Mouse (Mus musculus) layer of hippocampus, adult 11-12 months (tissue): ENCODE results near the gene Tpx2.

Source experiments
- DNase-seq: peaks from one replicate; pipeline ENCODE4 v3.0.0; 2022; ENCODE audit warnings: low spot score

Gene Tpx2

GRCm38 (mm10) chr2:152820369-152820768 lies 27.4 kb upstream of the Tpx2 start:
- DNase-seq = peak; percentile 75

- peak; percentile 7 for DNase-seq
Observed at GRCm38 (mm10) chr2:152821023-152821422, 26.7 kb upstream of the Tpx2 start.

GRCm38 (mm10) chr2:152821566-152821965 lies 26.2 kb upstream of the Tpx2 start:
- DNase-seq = no peak

GRCm38 (mm10) chr2:152823770-152824169 lies 24.0 kb upstream of the Tpx2 start:
- DNase-seq = no peak

- no peak for DNase-seq
Observed at GRCm38 (mm10) chr2:152824438-152825167, 23.2 kb upstream of the Tpx2 start.

- DNase-seq = no peak
Observed at GRCm38 (mm10) chr2:152825168-152825697, 22.5 kb upstream of the Tpx2 start.

- DNase-seq = no peak
Observed at GRCm38 (mm10) chr2:152825713-152826112, 22.1 kb upstream of the Tpx2 start.

- DNase-seq = peak; percentile 7
Observed at GRCm38 (mm10) chr2:152826481-152826880, 21.3 kb upstream of the Tpx2 start.

GRCm38 (mm10) chr2:152827321-152828010 lies 20.3 kb upstream of the Tpx2 start:
- DNase-seq = peak; percentile 6

GRCm38 (mm10) chr2:152828011-152828370 lies 19.8 kb upstream of the Tpx2 start:
- DNase-seq = peak; percentile 2

- peak; percentile 7 for DNase-seq
Observed at GRCm38 (mm10) chr2:152828532-152828931, 19.2 kb upstream of the Tpx2 start.

GRCm38 (mm10) chr2:152829367-152829881 lies 18.3 kb upstream of the Tpx2 start:
- DNase-seq = peak; percentile 43

GRCm38 (mm10) chr2:152830021-152830921 lies 17.5 kb upstream of the Tpx2 start:
- DNase-seq = peak; percentile 91

GRCm38 (mm10) chr2:152831019-152831878 lies 16.5 kb upstream of the Tpx2 start, which contains the start of gene Bcl2l1:
Gene Bcl2l1, minus strand, starts transcription at chr2:152831728.
- peak; percentile 98 for DNase-seq

- DNase-seq = no peak
Observed at GRCm38 (mm10) chr2:152839256-152839655, 8.5 kb upstream of the Tpx2 start.

GRCm38 (mm10) chr2:152842741-152843140 lies 5.0 kb upstream of the Tpx2 start:
- DNase-seq = no peak

GRCm38 (mm10) chr2:152847057-152847814 lies 528 bp upstream of the Tpx2 start:
- no peak for DNase-seq

GRCm38 (mm10) chr2:152848466-152848865 lies 702 bp downstream of the Tpx2 start:
- no peak for DNase-seq

GRCm38 (mm10) chr2:152859501-152859900 lies 11.7 kb downstream of the Tpx2 start:
- no peak for DNase-seq

- DNase-seq = no peak
Observed at GRCm38 (mm10) chr2:152861891-152862290, 14.1 kb downstream of the Tpx2 start.
